Mouse (Mus musculus) intestine, embryonic 14.5 days (tissue): Measurements from ENCODE around the gene Loxl4. TPM values are rescaled to one million over a fixed set of nuclear protein-coding genes. Genes with fewer than 3 reads are reported as not detected.

Source experiments
- ATAC-seq: fragments of 200-750 bp; cut with Nextera tagmentation; replicated peaks from 2 replicates; pipeline ENCODE4 v1.8.0; 2017; ENCODE audit warnings: low read depth, moderate number of reproducible peaks, moderate TSS enrichment, moderate library complexity; ENCODE audit not compliant: low FRiP score, low TSS enrichment
- DNase-seq: peaks from one replicate; pipeline ENCODE4 v3.0.0-alpha.2; 2018; ENCODE audit warnings: low spot score
- H3K27ac ChIP-seq: fragments of 300-500 bp; sonication (generic); 2 replicates; pipeline ENCODE4 v1.5.1; 2014; ENCODE audit warnings: low read depth, mild to moderate bottlenecking, control low read depth
- H3K27me3 ChIP-seq: fragments of 300-500 bp; sonication (generic); replicated peaks from 2 replicates; pipeline ENCODE4 v1.6.1; 2014; ENCODE audit warnings: low read length, control low read depth; ENCODE audit not compliant: control insufficient read depth, insufficient read depth
- H3K36me3 ChIP-seq: fragments of 300-500 bp; sonication (generic); 2 replicates; pipeline ENCODE4 v1.6.1; 2014; ENCODE audit warnings: low read length, control low read depth; ENCODE audit not compliant: control insufficient read depth, insufficient read depth
- H3K4me1 ChIP-seq: fragments of 300-500 bp; sonication (generic); replicated peaks from 2 replicates; pipeline ENCODE4 v1.6.1; 2014; ENCODE audit warnings: low read length, control low read depth, mixed read lengths; ENCODE audit not compliant: control insufficient read depth, insufficient read depth
- H3K4me2 ChIP-seq: fragments of 300-500 bp; sonication (generic); 2 replicates; pipeline ENCODE4 v1.6.1; 2014; ENCODE audit warnings: low read length
- H3K4me3 ChIP-seq: fragments of 300-500 bp; sonication (generic); 2 replicates; pipeline ENCODE4 v1.5.1; 2014; ENCODE audit warnings: low read depth, low read length, control low read depth, mixed read lengths
- H3K9ac ChIP-seq: fragments of 300-500 bp; sonication (generic); 2 replicates; pipeline ENCODE4 v1.6.1; 2014; ENCODE audit warnings: mild to moderate bottlenecking, low read length
- H3K9me3 ChIP-seq: fragments of 300-500 bp; sonication (generic); 2 replicates; pipeline ENCODE4 v1.6.1; 2016; ENCODE audit warnings: low read length, control low read depth; ENCODE audit not compliant: control insufficient read depth
- WGBS: fragments of 180-500 bp; shearing (Covaris S2); extraction: QIAGEN DNeasy Blood & Tissue Kit; methylation state at CpG from one replicate; pipeline ENCODE4 v1.1.7; 2014; 5-methylcytosine and 5-hydroxymethylcytosine counted together
- polyA plus RNA-seq: library from polyadenylated mRNA; unstranded; fragments of >200 nt; fragmentation: Nextera tagmentation; extraction: Ambion mirVana; gene quantifications from 2 replicates; pipeline ENCODE4 v1.2.1, GENCODE M21; 2014

The Loxl4 gene
- polyA plus RNA-seq, 1 experiment from 2014 or later: 1.8 TPM

- H3K27me3 ChIP-seq: no peaks in the 10 kb centered on the region
- ATAC-seq (no peak), DNase-seq (no peak)
- H3K9ac ChIP-seq: no peak overlapping the region
- WGBS: 73% methylated on average over 2 of the region's 2 CpGs
- no peak overlapping the region for H3K4me2 ChIP-seq
- no peaks in the 10 kb centered on the region for H3K9me3 ChIP-seq
- no peaks in the 10 kb centered on the region; the same call in 1 of the 2 replicates for H3K36me3 ChIP-seq
- H3K4me1 ChIP-seq: no peaks in the 10 kb centered on the region
- H3K27ac ChIP-seq: no peak overlapping the region
- no peak overlapping the region for H3K4me3 ChIP-seq
Measured at GRCm38 (mm10) chr19:42569076-42569475, 43.5 kb downstream of the Loxl4 start.

DNA sequence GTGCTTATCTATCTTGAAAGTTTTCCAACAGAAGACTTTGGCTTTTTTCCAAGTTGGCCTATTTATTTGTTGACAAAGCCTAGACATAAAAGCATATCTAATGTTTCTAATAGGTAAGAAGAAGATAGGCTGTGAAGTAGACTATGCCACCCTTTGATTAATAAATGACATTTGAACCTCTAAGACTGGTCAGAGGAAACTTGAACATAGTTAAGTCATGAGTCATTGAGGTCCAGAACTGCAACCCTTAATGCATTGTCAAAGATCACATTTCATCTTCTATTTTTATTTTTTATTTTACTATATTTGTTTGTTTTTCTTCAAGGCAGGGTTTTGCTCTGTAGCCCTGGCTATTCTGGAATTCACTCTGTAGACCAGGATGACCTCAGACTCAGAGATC, 45.6 kb downstream of the Loxl4 start:
- no peak overlapping the region for H3K4me3 ChIP-seq
- no peak overlapping the region for H3K4me2 ChIP-seq
- H3K27ac ChIP-seq: no peak overlapping the region
- H3K9ac ChIP-seq: no peak overlapping the region
- no peak for ATAC-seq
- H3K36me3 ChIP-seq: peaks cover 17% of the 10 kb centered on the region
- no peaks in the 10 kb centered on the region for H3K9me3 ChIP-seq
- no peak for DNase-seq
- no peaks in the 10 kb centered on the region for H3K27me3 ChIP-seq
- no peaks in the 10 kb centered on the region for H3K4me1 ChIP-seq

- Histone ChIP-seq H3K9me3 (no peaks in the 10 kb centered on the region), H3K4me1 (no peaks in the 10 kb centered on the region), H3K27me3 (no peaks in the 10 kb centered on the region), H3K36me3 (peaks cover 17% of the 10 kb centered on the region), H3K27ac (no peak overlapping the region), H3K9ac (no peak overlapping the region), H3K4me2 (no peak overlapping the region), H3K4me3 (no peak overlapping the region)
- DNase-seq (no peak), ATAC-seq (no peak)
- WGBS: 88% methylated on average over 4 of the region's 4 CpGs
Measured at GRCm38 (mm10) chr19:42566283-42567019, 46.2 kb downstream of the Loxl4 start.

GRCm38 (mm10) chr19:42563726-42564270, 48.8 kb downstream of the Loxl4 start:
- ATAC-seq: no peak
- Histone ChIP-seq H3K4me1 (no peaks in the 10 kb centered on the region), H3K27me3 (no peaks in the 10 kb centered on the region), H3K4me2 (no peak overlapping the region), H3K4me3 (no peak overlapping the region), H3K36me3 (peaks cover 17% of the 10 kb centered on the region), H3K9me3 (no peaks in the 10 kb centered on the region), H3K27ac (no peak overlapping the region), H3K9ac (no peak overlapping the region)
- no peak for DNase-seq
- WGBS: 87% methylated on average over 3 of the region's 3 CpGs

DNA sequence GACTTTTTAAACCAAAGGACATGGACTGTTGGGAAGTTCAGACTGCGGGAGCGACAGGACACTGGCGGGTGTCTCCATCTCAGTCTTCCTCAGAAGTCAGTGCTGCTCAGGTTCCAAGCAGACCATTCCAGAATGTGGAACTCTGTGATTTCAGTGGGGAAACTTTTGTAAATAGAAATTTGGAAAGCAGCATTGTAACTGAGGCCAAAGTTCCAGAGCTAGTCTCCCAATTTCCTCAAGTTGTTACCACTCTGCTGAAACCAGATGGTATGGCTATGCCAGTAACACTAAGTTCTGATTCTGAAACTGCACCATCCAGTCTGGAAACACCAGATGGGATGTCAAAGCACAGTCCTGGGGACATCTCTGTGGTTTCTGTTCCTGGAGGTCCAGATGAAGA, 49.6 kb downstream of the Loxl4 start:
- no peak overlapping the region for H3K4me2 ChIP-seq
- H3K36me3 ChIP-seq: peaks cover 17% of the 10 kb centered on the region
- H3K27me3 ChIP-seq: no peaks in the 10 kb centered on the region
- no peak overlapping the region for H3K4me3 ChIP-seq
- ATAC-seq: no peak
- no peak for DNase-seq
- H3K9me3 ChIP-seq: no peaks in the 10 kb centered on the region
- no peaks in the 10 kb centered on the region for H3K4me1 ChIP-seq
- no peak overlapping the region for H3K9ac ChIP-seq
- H3K27ac ChIP-seq: no peak overlapping the region
- 94% methylated on average over 3 of the region's 3 CpGs for WGBS

DNA sequence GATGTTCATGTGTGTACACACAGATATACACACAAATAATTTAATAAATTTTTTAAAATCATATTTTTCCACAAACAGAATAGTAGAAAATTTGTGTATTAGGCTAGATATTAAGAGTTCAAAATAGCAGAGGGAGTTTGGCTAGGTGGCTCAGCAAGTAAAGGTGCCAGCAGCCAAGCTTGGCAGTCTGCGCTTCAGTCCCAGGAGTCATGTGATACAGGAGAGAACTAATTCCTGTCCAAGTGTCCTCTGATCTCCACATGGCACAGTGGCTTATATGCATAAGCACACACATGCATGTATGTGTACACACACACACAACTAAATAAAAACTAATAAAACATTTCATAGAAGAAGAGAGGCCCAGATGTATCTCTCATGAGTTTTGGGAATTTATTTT, 50.6 kb downstream of the Loxl4 start:
- Histone ChIP-seq H3K27ac (no peak overlapping the region), H3K27me3 (no peaks in the 10 kb centered on the region), H3K4me1 (no peaks in the 10 kb centered on the region), H3K9ac (no peak overlapping the region), H3K9me3 (no peaks in the 10 kb centered on the region), H3K4me3 (no peak overlapping the region), H3K4me2 (no peak overlapping the region), H3K36me3 (peaks cover 17% of the 10 kb centered on the region)
- 97% methylated on average over 1 of the region's 1 CpGs for WGBS
- DNase-seq (no peak), ATAC-seq (no peak)

- Histone ChIP-seq H3K9ac (no peak overlapping the region), H3K27me3 (no peaks in the 10 kb centered on the region), H3K9me3 (no peaks in the 10 kb centered on the region), H3K27ac (no peak overlapping the region), H3K4me2 (no peak overlapping the region), H3K36me3 (peaks cover 13% of the 10 kb centered on the region), H3K4me1 (no peaks in the 10 kb centered on the region), H3K4me3 (no peak overlapping the region)
- 83% methylated on average over 3 of the region's 3 CpGs for WGBS
- no peak for ATAC-seq
- no peak for DNase-seq
Measured at GRCm38 (mm10) chr19:42558701-42559100, 53.9 kb downstream of the Loxl4 start.
